Mouse (Mus musculus) forebrain, embryonic 11.5 days (tissue): Measurements from ENCODE around the gene Mgrn1. TPM values are rescaled to one million over a fixed set of nuclear protein-coding genes. Genes with fewer than 3 reads are reported as not detected.
A peak's percentile ranks its signal among the peaks of the same experiment; 100 is the strongest.

Experiments
- ATAC-seq: fragments of 200-750 bp; cut with Nextera tagmentation; replicated peaks from 2 replicates; pipeline ENCODE4 v1.8.0; 2017; ENCODE audit warnings: moderate TSS enrichment; ENCODE audit not compliant: low FRiP score
- DNase-seq: peaks from one replicate; pipeline ENCODE4 v3.0.0-alpha.2; 2017; ENCODE audit warnings: low spot score
- H3K27ac ChIP-seq: fragments of 300-500 bp; sonication (generic); 2 replicates; pipeline ENCODE4 v1.5.1; 2014; ENCODE audit warnings: low read depth, low read length
- H3K27me3 ChIP-seq: fragments of 300-500 bp; sonication (generic); 2 replicates; pipeline ENCODE4 v1.6.1; 2014; ENCODE audit warnings: mild to moderate bottlenecking, low read length, mixed read lengths; ENCODE audit not compliant: control insufficient read depth, insufficient read depth
- H3K36me3 ChIP-seq: fragments of 300-500 bp; sonication (generic); 2 replicates; pipeline ENCODE4 v1.6.1; 2014; ENCODE audit warnings: mild to moderate bottlenecking, low read length, moderate library complexity, mixed read lengths; ENCODE audit not compliant: control insufficient read depth, insufficient read depth
- H3K4me1 ChIP-seq: fragments of 300-500 bp; sonication (generic); replicated peaks from 2 replicates; pipeline ENCODE4 v1.6.1; 2014; ENCODE audit warnings: low read length, mixed read lengths; ENCODE audit not compliant: control insufficient read depth, insufficient read depth
- H3K4me2 ChIP-seq: fragments of 300-500 bp; sonication (generic); 2 replicates; pipeline ENCODE4 v1.6.1; 2014; ENCODE audit warnings: low read depth, mild to moderate bottlenecking, low read length, moderate library complexity, mixed read lengths; ENCODE audit not compliant: severe bottlenecking
- H3K4me3 ChIP-seq: fragments of 300-500 bp; sonication (generic); 2 replicates; pipeline ENCODE4 v1.5.1; 2014; ENCODE audit warnings: low read depth, low read length
- H3K9ac ChIP-seq: fragments of 300-500 bp; sonication (generic); 2 replicates; pipeline ENCODE4 v1.6.1; 2014; ENCODE audit warnings: low read length
- H3K9me3 ChIP-seq: fragments of 300-500 bp; sonication (generic); 2 replicates; pipeline ENCODE4 v1.6.1; 2016; ENCODE audit warnings: low read length, mixed read lengths; ENCODE audit not compliant: control insufficient read depth
- WGBS: fragments of 180-500 bp; shearing (Covaris S2); extraction: QIAGEN DNeasy Blood & Tissue Kit; methylation state at CpG from one replicate; pipeline ENCODE4 v1.1.7; 2014; 5-methylcytosine and 5-hydroxymethylcytosine counted together
- polyA plus RNA-seq: library from polyadenylated mRNA; unstranded; fragments of >200 nt; fragmentation: Nextera tagmentation; extraction: Ambion mirVana; gene quantifications from 2 replicates; pipeline ENCODE4 v1.2.1, GENCODE M21; 2014

Mgrn1 gene
- polyA plus RNA-seq, 1 experiment from 2014 or later = 69.9 TPM

DNA sequence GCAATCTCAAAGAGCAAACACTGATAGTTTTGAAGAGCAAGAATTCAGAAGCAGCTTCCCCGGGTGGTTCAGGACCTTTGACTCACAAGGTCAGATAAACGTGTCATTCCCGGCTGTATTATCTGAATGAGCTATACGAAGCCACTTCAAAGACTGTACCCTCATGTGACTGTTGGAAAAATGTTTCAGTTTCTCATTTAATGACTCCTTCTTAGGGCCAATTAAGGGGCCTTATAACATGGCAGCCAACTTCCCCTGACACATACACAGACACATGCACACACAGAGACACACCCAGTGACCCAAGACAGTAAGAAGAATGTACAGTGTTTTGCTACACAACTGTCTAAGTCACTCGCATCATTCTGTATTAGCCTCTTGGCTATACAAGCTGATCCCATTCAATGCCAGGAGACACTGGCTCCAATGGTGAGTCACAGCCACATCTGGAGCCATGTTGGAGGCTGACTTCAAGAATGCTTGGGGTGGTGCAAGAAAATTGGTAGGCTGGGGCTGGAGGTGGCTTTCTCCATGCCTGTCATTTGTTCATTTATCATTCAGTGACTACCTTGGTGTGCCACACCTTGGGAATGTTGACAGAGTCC lies 30.9 kb upstream of the Mgrn1 start:
- H3K27me3 ChIP-seq = no peaks in the 10 kb centered on the region
- no peak overlapping the region for H3K27ac ChIP-seq
- ATAC-seq (no peak), DNase-seq (no peak)
- 73% methylated on average over 5 of the region's 5 CpGs for WGBS
- H3K9ac ChIP-seq = no peak overlapping the region
- H3K4me2 ChIP-seq = no peak overlapping the region
- H3K9me3 ChIP-seq = no peaks in the 10 kb centered on the region
- H3K4me1 ChIP-seq = no peaks in the 10 kb centered on the region
- H3K4me3 ChIP-seq = no peak overlapping the region
- H3K36me3 ChIP-seq = no peaks in the 10 kb centered on the region

DNA sequence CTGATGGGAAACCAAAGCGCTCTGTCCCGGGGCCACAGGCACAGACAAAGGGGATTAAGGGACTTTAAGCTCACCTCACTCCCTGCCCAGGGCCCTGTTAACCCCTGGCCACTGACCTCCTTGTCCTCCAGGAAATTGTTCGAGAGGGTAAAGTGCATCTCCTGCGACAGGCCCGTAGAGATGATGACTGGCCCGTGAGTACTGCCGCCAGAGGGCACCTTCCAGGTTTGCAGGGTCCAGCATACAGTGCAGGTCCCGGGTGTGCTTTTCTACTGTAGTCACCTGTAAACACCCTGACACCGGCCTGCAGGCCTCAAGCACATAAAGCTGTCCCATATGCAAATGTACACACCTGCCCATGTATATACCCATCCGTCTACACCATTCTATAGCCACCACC lies 24.7 kb upstream of the Mgrn1 start:
- WGBS = 37% methylated on average over 10 of the region's 10 CpGs
- DNase-seq (no peak), ATAC-seq (no peak)

DNA sequence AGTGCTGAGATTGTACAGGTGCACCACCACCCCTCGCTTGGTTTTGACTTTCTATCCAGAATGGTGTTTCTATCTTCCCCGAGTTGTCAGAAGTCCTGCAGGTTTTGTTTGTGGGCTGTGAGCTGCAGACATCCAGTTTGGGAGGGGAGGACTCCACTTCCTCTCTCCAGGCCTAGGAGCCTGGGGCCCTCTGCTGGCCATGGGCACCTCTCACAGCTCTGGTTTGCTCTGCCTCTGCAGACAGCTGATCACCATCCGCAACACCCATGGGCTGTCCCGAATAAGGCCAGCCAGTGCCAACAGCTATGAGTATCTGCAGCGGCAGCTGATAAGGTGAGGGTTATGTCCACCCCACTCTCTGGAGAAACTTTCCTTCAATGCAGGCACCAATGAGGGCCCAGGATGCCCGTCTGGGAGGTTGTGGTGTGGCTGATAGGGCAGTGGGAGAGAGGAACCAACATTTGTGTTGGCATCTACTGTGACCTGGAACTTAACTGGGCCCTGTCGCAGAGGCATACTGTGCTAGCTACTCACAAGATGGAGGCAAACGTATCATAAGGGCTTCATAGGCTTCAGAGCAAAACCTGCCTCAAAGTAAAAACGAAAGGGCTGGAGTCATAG lies 23.1 kb upstream of the Mgrn1 start:
- H3K4me2 ChIP-seq = no peak overlapping the region
- no peaks in the 10 kb centered on the region for H3K4me1 ChIP-seq
- H3K4me3 ChIP-seq = no peak overlapping the region
- no peaks in the 10 kb centered on the region for H3K9me3 ChIP-seq
- ATAC-seq = no peak
- H3K27me3 ChIP-seq = no peaks in the 10 kb centered on the region
- peak; percentile 72 for DNase-seq
- no peaks in the 10 kb centered on the region for H3K36me3 ChIP-seq
- no peak overlapping the region for H3K27ac ChIP-seq
- WGBS = 59% methylated on average over 9 of the region's 9 CpGs
- H3K9ac ChIP-seq = no peak overlapping the region

More for the DNA sequence above, 24.7 kb upstream of the Mgrn1 start:
- Histone ChIP-seq H3K4me2 (no peak overlapping the region), H3K9me3 (no peaks in the 10 kb centered on the region), H3K36me3 (no peaks in the 10 kb centered on the region), H3K4me3 (no peak overlapping the region), H3K4me1 (no peaks in the 10 kb centered on the region), H3K9ac (no peak overlapping the region), H3K27me3 (no peaks in the 10 kb centered on the region), H3K27ac (no peak overlapping the region)

DNA sequence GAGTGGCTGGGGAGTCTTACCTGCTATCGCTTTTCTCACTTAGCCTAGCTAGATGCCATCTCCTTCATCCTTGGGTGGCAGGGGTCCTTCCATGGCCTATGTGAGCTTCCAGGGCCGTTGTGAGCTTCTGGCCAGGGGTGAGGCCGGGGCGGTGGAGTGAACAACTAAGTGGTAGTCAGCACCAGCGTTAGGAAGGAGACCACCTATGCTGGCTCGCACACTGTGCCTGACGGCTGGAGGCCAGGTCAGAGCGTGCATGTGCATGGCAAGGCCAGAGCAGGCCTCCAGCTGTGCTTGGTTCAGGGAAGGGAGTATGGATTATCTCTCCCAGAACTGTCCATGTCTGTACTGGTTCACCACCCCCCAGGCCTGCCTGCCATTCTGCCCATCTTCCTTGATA lies 22.3 kb upstream of the Mgrn1 start:
- Histone ChIP-seq H3K9ac (no peak overlapping the region), H3K27me3 (no peaks in the 10 kb centered on the region), H3K36me3 (no peaks in the 10 kb centered on the region), H3K4me1 (no peaks in the 10 kb centered on the region), H3K4me3 (no peak overlapping the region), H3K27ac (no peak overlapping the region), H3K4me2 (no peak overlapping the region), H3K9me3 (no peaks in the 10 kb centered on the region)
- DNase-seq (no peak), ATAC-seq (no peak)
- WGBS = 86% methylated on average over 8 of the region's 8 CpGs

DNA sequence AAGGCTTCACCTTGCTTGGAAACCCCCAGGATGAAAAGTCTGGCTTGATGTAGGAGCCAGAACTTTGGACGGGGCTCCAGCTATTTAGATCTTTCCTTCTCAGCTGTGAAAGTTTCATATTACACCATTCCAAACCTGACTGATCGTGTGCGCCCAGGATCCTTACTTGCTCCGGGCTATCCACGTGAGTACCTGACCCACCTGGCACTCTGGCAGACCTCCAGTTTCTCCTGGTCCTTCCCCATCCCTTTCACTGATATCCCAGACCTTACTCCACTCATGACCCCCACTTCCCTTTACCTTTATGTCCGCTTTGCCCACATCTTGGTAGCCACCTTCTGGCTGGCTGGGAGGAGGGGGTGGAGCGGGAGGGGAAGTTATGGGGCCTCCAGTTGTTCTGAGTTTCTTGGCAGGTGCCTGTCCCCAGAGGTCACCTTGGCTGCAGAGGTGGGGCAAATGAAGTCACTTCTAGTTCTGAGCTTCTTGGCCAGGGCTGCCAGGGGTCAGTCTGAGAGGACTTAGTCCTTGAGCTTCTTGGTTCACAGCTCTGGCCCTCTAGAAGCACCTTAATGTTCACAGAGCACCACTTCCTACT lies 19.9 kb upstream of the Mgrn1 start:
- no peaks in the 10 kb centered on the region for H3K4me1 ChIP-seq
- H3K27me3 ChIP-seq = no peaks in the 10 kb centered on the region
- no peak overlapping the region for H3K9ac ChIP-seq
- ATAC-seq (no peak), DNase-seq (no peak)
- WGBS = 79% methylated on average over 7 of the region's 7 CpGs
- H3K27ac ChIP-seq = no peak overlapping the region
- no peaks in the 10 kb centered on the region for H3K36me3 ChIP-seq
- no peaks in the 10 kb centered on the region for H3K9me3 ChIP-seq
- no peak overlapping the region for H3K4me2 ChIP-seq
- no peak overlapping the region for H3K4me3 ChIP-seq

DNA sequence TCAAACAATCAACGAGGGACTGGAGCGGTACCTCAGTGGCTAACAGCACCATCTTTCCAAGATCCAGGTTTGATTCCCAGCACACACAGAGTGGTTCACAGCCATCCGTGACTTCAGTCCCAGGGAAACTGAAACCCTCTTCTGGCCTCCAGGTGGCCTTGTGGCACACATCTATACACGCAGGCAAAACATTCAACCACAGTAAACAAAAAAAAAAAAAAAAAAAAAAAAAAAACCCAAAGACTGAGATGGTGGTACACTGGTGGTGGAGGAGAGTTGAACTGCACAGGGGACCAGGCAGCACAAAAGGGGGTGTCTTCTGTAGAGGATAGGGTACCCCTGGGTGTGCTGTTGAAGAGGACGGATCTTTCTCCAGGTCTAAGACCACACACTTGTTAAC lies 15.6 kb upstream of the Mgrn1 start:
- WGBS = 91% methylated on average over 5 of the region's 5 CpGs
- DNase-seq (no peak), ATAC-seq (no peak)
- Histone ChIP-seq H3K36me3 (no peaks in the 10 kb centered on the region), H3K27ac (no peak overlapping the region), H3K4me3 (no peak overlapping the region), H3K9ac (no peak overlapping the region), H3K4me2 (no peak overlapping the region), H3K9me3 (no peaks in the 10 kb centered on the region), H3K4me1 (no peaks in the 10 kb centered on the region), H3K27me3 (no peaks in the 10 kb centered on the region)

DNA sequence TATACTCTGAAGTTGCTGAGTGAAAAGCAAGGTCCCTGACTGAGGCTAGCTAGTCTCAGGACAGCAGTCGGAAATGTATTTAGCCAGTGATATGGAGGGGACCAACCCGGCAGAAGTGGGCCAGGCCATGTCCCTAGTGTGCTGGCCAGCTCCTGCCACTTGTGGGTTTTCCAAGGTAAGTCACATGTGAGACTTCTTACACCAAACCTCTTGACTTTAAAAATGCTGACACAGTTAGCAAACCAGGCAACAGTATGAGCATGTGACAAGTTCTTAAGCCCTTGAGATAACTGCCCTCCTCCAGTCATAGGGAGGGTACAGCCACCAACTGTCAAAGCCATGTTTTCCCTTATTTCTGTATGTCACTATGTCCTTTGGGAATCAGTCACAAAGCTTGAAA lies 14.1 kb upstream of the Mgrn1 start:
- WGBS = 89% methylated on average over 2 of the region's 2 CpGs
- Histone ChIP-seq H3K27ac (no peak overlapping the region), H3K4me1 (0 out of 2 replicates have a peak, but pooled peaks cover 2% of the 10 kb centered on the region), H3K4me2 (no peak overlapping the region), H3K27me3 (no peaks in the 10 kb centered on the region), H3K9ac (no peak overlapping the region), H3K9me3 (no peaks in the 10 kb centered on the region), H3K36me3 (no peaks in the 10 kb centered on the region), H3K4me3 (no peak overlapping the region)
- DNase-seq = no peak
- no peak for ATAC-seq

DNA sequence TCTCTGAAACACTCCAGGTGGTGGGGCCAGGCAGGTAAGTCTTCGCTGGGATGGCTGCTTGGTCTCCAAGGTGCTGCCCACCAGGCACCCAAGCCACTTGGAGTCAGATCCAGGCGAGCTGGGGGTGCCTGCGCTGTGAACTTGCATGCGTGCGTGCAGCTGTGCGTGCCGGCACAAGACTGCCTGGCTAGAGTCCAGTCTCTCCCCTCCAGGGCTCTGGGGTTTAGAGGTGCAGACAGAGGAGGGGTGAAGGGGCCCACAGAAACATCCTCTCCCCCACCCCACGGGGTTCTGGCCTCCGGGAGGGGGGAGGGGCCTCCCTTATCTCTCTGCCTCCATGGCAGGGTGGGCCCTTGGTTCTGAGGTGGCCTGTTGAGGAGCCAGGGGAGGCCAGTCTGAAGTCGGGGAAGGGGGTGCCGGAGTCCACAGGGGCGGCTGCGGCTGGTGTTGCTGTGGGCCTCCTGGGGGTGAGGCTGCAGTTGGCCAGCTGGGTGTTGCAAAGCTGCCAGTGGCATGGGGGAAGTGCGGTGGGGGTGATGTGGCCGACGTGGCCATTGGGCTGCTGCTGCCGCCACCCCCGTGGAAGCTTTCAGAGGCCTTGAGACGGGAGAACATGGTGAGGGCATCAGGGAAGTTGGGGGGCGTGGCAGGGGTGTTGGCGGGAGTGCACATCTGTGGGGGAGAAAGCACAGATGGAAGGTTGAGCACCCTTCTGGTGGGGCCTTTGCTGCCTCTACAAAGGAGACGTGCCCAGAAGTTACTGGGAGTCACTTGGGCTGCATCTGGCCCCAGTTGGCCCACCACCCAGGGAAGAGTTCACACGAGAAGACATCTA lies 10.6 kb upstream of the Mgrn1 start:
- ATAC-seq = no peak
- H3K9me3 ChIP-seq = no peaks in the 10 kb centered on the region
- no peaks in the 10 kb centered on the region for H3K36me3 ChIP-seq
- no peaks in the 10 kb centered on the region for H3K27me3 ChIP-seq
- peaks cover 12% of the 10 kb centered on the region for H3K4me1 ChIP-seq
- H3K4me3 ChIP-seq = no peak overlapping the region
- H3K4me2 ChIP-seq = no peak overlapping the region
- DNase-seq = no peak
- H3K9ac ChIP-seq = no peak overlapping the region
- 91% methylated on average over 23 of the region's 23 CpGs for WGBS
- no peak overlapping the region for H3K27ac ChIP-seq
